15 mouse cellular contexts compared by ENCODE assay signal in genomic region chr5:57474978-57475377, GRCm38 (mm10).
DNase-seq lines count a peak whose midpoint lies in the region; ATAC-seq lines count a peak whose summit lies in the region.
"Had no signal": no experiment of that assay in that cellular context is flagged by ENCODE, and none has a peak within 500 bp of the region (broad histone marks: within the 10 kb centered on the region; RNA-seq: fewer than 3 reads in every experiment).

No protein-coding gene starts in this region.

- no peaks in the 10 kb centered on the region for H3K9me3 ChIP-seq in neural tube, embryonic 11.5 days (ENCODE audit: control insufficient read depth, low read length)
- no peaks in the 10 kb centered on the region for H3K9me3 ChIP-seq in neural tube, embryonic 15.5 days (replicated peaks)
- no peaks in the 10 kb centered on the region for H3K9me3 ChIP-seq in forebrain, embryonic 14.5 days (replicated peaks; ENCODE audit: control insufficient read depth, low read length)
- no peaks in the 10 kb centered on the region for H3K9me3 ChIP-seq in midbrain, embryonic 13.5 days
- H3K9me3 ChIP-seq: limb, embryonic 12.5 days; liver, embryonic 15.5 days had no signal

- peak; percentile 42; the same call in 1 of the 2 replicates for ATAC-seq in neural tube, embryonic 11.5 days (ENCODE audit: insufficient read depth, low FRiP score, low TSS enrichment)
- no peak for ATAC-seq in neural tube, embryonic 15.5 days (ENCODE audit: low FRiP score)
- peak; percentile 96 for ATAC-seq in forebrain, embryonic 14.5 days
- ATAC-seq in midbrain, embryonic 13.5 days: peak; percentile 87
- ATAC-seq: CD4-positive, CD25-positive, alpha-beta regulatory T cell, adult 4 months; inflammation-experienced regulatory T-cells, adult 6 months had no signal

- 46% methylated on average over 3 of the region's 3 CpGs for WGBS in neural tube, embryonic 11.5 days
- WGBS in neural tube, embryonic 15.5 days: 15% methylated on average over 3 of the region's 3 CpGs
- 2% methylated on average over 3 of the region's 3 CpGs for WGBS in forebrain, embryonic 14.5 days
- 9% methylated on average over 3 of the region's 3 CpGs for WGBS in midbrain, embryonic 13.5 days

- no peaks in the 10 kb centered on the region for H3K27me3 ChIP-seq in neural tube, embryonic 11.5 days (ENCODE audit: control insufficient read depth, insufficient read depth, low read length)
- no peaks in the 10 kb centered on the region for H3K27me3 ChIP-seq in neural tube, embryonic 15.5 days (replicated peaks)
- no peaks in the 10 kb centered on the region for H3K27me3 ChIP-seq in forebrain, embryonic 14.5 days (replicated peaks; ENCODE audit: control insufficient read depth, insufficient read depth, low read length)
- H3K27me3 ChIP-seq in midbrain, embryonic 13.5 days: no peaks in the 10 kb centered on the region
- H3K27me3 ChIP-seq: limb, embryonic 12.5 days; liver, embryonic 15.5 days had no signal

- H3K4me2 ChIP-seq in neural tube, embryonic 11.5 days (ENCODE audit: low read depth): no peak overlapping the region
- H3K4me2 ChIP-seq in neural tube, embryonic 15.5 days: no peak overlapping the region
- H3K4me2 ChIP-seq in forebrain, embryonic 14.5 days (ENCODE audit: low read length): no peak overlapping the region
- no peak overlapping the region for H3K4me2 ChIP-seq in midbrain, embryonic 13.5 days (replicated peaks)
- H3K4me2 ChIP-seq: limb, embryonic 12.5 days; liver, embryonic 15.5 days had no signal

- H3K4me3 ChIP-seq in neural tube, embryonic 11.5 days (ENCODE audit: low read depth, low read length): no peak overlapping the region
- no peak overlapping the region for H3K4me3 ChIP-seq in neural tube, embryonic 15.5 days (replicated peaks)
- H3K4me3 ChIP-seq in forebrain, embryonic 14.5 days (ENCODE audit: low read depth, low read length): no peak overlapping the region
- H3K4me3 ChIP-seq in midbrain, embryonic 13.5 days (replicated peaks): no peak overlapping the region
- H3K4me3 ChIP-seq: limb, embryonic 12.5 days; liver, embryonic 15.5 days had no signal

- H3K27ac ChIP-seq in neural tube, embryonic 11.5 days (ENCODE audit: low read depth, low read length): no peak overlapping the region
- no peak overlapping the region for H3K27ac ChIP-seq in neural tube, embryonic 15.5 days (replicated peaks)
- H3K27ac ChIP-seq in forebrain, embryonic 14.5 days (ENCODE audit: low read depth, low read length): no peak overlapping the region
- H3K27ac ChIP-seq in midbrain, embryonic 13.5 days: no peak overlapping the region
- H3K27ac ChIP-seq: limb, embryonic 12.5 days; liver, embryonic 15.5 days had no signal

- peak; percentile 11 for DNase-seq in neural tube, embryonic 11.5 days (ENCODE audit: low spot score)
- peak; percentile 88 for DNase-seq in forebrain, embryonic 14.5 days (ENCODE audit: low spot score)
- DNase-seq in right cerebral cortex, postnatal 14 days: no peak
- no peak for DNase-seq in B cell, adult 2 months
- no peak for DNase-seq in spleen, adult 18-20 months
- DNase-seq: adrenal gland, adult 8-10 months; cerebellum, adult 9-11 months; lung, postnatal 36 days; thymus, adult 2 months had no signal

- H3K9ac ChIP-seq in neural tube, embryonic 11.5 days (ENCODE audit: low read length): no peak overlapping the region
- no peak overlapping the region for H3K9ac ChIP-seq in neural tube, embryonic 15.5 days (replicated peaks)
- no peak overlapping the region for H3K9ac ChIP-seq in forebrain, embryonic 14.5 days (ENCODE audit: low read length)
- no peak overlapping the region for H3K9ac ChIP-seq in midbrain, embryonic 13.5 days (replicated peaks)
- H3K9ac ChIP-seq: limb, embryonic 12.5 days; liver, embryonic 15.5 days had no signal

- H3K4me1 ChIP-seq in neural tube, embryonic 11.5 days (ENCODE audit: control insufficient read depth, insufficient read depth, low read length): no peaks in the 10 kb centered on the region
- H3K4me1 ChIP-seq in neural tube, embryonic 15.5 days: no peaks in the 10 kb centered on the region
- no peaks in the 10 kb centered on the region for H3K4me1 ChIP-seq in forebrain, embryonic 14.5 days (ENCODE audit: control insufficient read depth, insufficient read depth, low read length)
- 0 out of 2 replicates have a peak, but pooled peaks cover 3% of the 10 kb centered on the region for H3K4me1 ChIP-seq in midbrain, embryonic 13.5 days (replicated peaks)
- H3K4me1 ChIP-seq: limb, embryonic 12.5 days; liver, embryonic 15.5 days had no signal

- H3K36me3 ChIP-seq in neural tube, embryonic 11.5 days (ENCODE audit: control insufficient read depth, insufficient read depth, low read length): no peaks in the 10 kb centered on the region
- H3K36me3 ChIP-seq in neural tube, embryonic 15.5 days: no peaks in the 10 kb centered on the region
- no peaks in the 10 kb centered on the region for H3K36me3 ChIP-seq in forebrain, embryonic 14.5 days (ENCODE audit: control insufficient read depth, insufficient read depth, low read length)
- H3K36me3 ChIP-seq in midbrain, embryonic 13.5 days: no peaks in the 10 kb centered on the region
- H3K36me3 ChIP-seq: limb, embryonic 12.5 days; liver, embryonic 15.5 days had no signal

Comparison
In these comparisons a context has a peak if more than half of its experiments do, and no peak if none do; other contexts are left out.
1. DNase-seq: peak in neural tube, embryonic 11.5 days (single experiment) and forebrain, embryonic 14.5 days (single experiment); none in right cerebral cortex, postnatal 14 days (single experiment), B cell, adult 2 months (0 of 2) and spleen, adult 18-20 months (0 of 2).